Mouse (Mus musculus) c-Kit-positive CD71-positive TER-119-positive erythroid progenitor cells, embryonic 14.5 days (primary cell): ENCODE measurements around the gene Mfsd7a.
"Not testable (repeated sequence)": the region's sequence is repeated elsewhere in the genome, so short reads cannot be mapped to it uniquely, and the experiment has no call there.

Source experiments
- DNase-seq: peaks from one replicate; pipeline ENCODE4 v3.0.0-alpha.2; 2013; ENCODE audit warnings: low spot score

Mfsd7a gene

DNA sequence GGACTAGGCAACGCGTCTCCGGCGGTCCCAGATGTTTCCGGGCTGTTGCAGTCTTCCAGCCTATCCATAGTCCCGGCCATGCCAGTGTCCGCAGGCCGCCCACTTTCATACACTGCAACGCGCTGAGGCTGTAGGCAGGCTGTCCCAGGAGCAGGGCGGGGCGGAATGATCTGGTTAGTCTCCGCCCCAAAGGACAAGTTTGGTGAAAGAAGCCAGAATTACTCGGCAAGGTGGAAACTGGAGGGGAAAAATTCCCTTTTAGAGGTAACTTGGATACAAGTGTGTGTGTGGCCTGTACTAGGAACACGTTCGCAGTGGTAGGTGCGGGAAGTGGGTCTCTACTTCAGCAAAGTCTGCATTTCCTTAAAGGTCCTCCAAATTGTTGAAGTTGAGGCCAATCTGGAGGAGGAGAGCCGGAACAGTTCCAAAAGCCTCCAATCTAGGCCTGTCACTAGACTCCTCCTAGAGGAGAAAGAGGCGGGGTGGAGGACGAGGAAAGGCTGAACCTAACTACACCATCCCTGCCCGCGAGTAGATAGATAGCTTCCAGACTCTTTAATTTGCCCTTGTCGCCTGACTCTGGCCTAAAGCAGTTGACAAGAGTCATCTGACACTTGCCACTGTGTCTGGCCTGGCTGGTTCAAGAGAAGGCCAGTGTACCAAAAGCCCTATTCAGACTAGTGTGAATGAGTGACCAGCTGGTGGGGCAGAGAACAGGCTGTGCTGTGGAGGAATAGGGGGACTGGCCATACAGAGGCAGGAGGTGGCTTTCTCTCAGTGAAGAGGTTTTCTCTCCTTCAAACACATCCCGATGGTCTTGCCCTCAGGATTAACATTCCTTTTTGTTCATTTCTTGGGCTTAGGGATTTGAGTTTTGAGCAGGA, at the start of gene Mfsd7a:
Gene Mfsd7a (minus strand): TSS at position 107 of the 884 bp plus-strand sequence.
- no peak for DNase-seq

- DNase-seq = not testable (repeated sequence)
Measured at GRCm38 (mm10) chr5:108486148-108486547, 37.5 kb upstream of the Mfsd7a start.

DNA sequence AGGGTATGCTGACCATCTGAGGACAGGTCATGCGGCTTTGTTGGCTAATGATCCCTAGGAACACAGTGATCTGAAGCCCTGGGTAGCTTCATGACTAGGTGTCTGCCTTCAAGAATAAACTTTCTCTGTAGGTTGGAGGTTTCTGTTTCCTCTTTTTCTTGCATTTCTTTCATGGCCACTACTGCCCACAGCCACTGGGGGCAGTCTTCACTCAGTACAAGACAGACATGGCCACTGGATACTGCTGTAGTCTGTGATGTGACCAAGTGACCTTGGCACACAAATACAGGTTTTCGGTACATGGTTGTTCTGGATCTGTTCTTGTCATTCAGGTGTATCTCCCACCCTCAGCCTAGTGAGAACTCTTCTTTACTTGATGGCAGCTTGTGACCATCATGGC, 36.5 kb upstream of the Mfsd7a start:
- peak; percentile 44 for DNase-seq

DNA sequence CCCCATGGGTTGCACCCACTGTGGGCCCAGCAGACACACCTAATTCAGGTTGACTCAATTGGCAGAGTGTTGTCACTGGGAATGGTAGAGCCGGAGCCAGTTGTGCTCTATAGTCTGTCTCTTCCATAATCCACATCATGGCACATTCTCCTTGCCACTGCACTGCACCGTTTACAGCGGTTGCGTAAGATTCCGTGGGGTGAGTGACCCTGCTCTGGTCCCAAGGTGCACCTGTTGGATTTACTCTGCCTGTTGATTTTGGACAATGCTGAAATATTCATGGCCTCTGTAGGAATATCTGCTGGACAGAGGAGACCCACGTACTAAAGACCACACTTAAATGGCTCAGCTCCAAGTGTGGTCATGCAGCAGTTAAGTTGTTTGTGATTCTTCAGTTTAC, 34.3 kb upstream of the Mfsd7a start:
- DNase-seq = no peak

GRCm38 (mm10) chr5:108475977-108476376, 27.3 kb upstream of the Mfsd7a start:
- no peak for DNase-seq

GRCm38 (mm10) chr5:108473737-108474136, 25.0 kb upstream of the Mfsd7a start:
- no peak for DNase-seq

DNA sequence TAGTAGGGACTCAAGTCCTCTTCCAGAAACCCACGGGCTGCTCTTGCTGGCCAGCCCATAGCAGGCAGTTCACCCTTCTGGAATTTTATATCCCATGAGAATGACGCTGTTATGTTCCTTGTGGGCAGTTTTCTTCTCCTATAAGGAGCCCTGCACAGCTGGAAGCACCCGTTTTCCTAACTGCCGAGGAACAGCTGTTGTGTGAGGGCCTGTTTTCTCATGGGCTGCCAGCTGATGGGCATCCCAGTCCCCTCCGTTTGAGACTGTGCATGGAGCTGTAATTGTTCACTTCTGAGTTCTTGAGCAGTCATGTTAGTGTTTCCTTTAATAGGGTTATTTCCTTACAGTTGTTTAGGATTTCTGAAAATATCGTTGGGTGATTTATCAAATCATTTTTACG, 20.9 kb upstream of the Mfsd7a start:
- DNase-seq = no peak

- peak; percentile 28 for DNase-seq
Measured at GRCm38 (mm10) chr5:108466647-108467046, 18.0 kb upstream of the Mfsd7a start.

- peak; percentile 74 for DNase-seq
Measured at GRCm38 (mm10) chr5:108465131-108465891, 16.6 kb upstream of the Mfsd7a start.

DNA sequence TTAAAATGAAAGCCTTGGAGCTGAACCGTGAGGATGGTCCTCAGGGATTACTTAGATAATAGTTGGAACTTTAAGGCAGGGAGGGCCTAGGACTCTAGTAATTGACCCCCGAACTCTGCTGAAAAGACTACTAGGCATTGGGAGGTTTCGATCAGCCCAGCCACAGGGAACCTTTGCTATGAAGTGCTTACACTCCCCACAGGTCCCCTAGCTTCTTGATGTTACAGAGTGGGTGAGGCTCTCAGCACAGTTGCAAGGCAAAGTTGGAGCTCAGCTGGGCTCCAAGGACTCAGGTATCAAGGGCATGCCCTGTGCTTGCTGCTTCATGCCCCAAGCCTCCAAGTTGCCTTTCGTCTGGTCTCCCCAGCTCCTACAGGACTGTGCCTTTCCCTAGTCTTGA, 13.8 kb upstream of the Mfsd7a start:
- DNase-seq = peak; percentile 24

DNA sequence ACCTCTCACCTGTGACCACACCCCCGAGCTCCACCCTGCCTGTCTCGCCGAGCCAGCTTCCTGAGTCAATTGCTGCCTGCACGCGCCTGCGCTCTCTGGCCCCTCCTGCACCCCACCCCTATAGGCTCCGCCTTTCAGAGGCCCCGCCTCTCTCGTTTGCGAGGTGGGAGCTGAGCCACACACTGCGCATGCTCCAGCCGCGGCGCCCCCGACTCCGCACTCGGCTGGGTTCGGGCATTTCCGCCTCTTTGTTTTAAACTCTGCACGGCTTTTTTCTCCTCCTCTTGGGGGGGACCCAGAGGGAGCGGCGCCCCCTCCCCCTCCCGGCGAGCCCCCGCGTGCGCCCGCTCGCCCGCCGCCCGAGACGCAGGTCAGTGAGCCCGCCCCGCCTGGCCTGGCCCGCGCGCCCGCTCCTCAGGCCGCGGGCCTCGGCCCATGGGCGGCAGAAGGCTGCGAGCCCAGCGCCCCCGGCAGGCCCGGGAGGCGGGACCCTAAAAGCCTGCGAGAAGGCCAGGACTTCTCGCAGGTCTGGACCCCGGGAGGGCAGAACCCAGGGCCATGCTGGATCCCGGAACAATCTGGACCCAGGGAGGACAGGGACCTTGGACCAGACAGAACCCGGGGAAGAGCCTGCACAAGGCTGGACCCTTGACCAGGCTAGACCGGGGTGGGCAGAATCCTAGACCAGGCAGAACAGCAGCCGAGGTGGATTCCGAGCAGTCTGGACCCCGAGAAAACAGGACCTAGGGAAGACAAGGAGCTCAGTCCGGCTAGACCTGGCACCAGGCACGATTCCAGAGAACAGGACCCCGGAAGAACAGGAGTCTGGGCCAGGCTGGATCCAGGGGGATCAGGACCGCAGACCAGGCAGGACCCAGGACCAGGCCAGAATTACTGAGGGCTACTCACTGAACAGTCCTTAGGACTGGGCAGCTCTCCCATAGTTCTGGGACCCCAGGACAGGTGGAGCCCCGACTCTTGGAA, 12.7 kb upstream of the Mfsd7a start, which contains the start of gene Pcgf3:
Gene Pcgf3 (plus strand): TSS at position 151 of the 984 bp plus-strand sequence.
- peak; percentile 95 for DNase-seq

- no peak for DNase-seq
Measured at GRCm38 (mm10) chr5:108460461-108460860, 11.8 kb upstream of the Mfsd7a start.

- no peak for DNase-seq
Measured at GRCm38 (mm10) chr5:108458706-108459105, 10.0 kb upstream of the Mfsd7a start.

- DNase-seq = no peak
Measured at GRCm38 (mm10) chr5:108454094-108454493, 5.4 kb upstream of the Mfsd7a start.

GRCm38 (mm10) chr5:108452422-108452821, 3.7 kb upstream of the Mfsd7a start:
- DNase-seq = no peak

- no peak for DNase-seq
Measured at GRCm38 (mm10) chr5:108451611-108452010, 2.9 kb upstream of the Mfsd7a start.

DNA sequence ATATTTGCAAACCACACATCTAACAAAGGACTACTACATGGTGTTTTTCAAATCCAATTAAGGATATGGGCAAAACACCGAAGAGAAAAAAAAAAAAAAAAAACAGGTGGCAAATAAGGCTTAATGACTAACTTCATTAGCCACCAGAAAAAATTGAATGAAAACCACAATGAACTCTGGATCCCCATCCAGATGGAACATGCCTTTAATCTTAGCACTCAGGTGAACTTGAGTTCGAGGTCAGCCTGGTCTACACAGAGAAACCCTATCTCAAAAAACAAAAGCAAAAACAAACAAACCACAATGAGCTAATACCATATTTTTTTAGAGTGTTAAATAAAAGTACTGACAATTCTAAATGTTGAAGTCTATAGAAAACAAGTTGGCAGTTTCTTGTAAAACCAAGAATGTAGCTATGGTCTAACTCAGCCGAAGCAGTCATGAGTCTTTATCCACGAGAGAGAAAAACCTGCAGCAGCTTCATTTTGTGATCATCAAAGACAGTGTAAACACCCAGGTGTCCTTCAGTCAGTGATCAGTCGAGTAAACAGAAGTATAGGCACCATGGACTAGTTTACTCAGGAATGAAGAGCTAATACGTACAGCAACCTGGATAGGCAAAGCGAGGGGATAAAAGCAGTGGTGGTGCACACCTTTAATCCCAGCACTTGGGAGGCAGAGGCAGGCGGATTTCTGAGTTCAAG, 2.3 kb upstream of the Mfsd7a start:
- no peak for DNase-seq

- no peak for DNase-seq
Measured at GRCm38 (mm10) chr5:108447857-108448256, 834 bp downstream of the Mfsd7a start.

GRCm38 (mm10) chr5:108446973-108447372, 1.7 kb downstream of the Mfsd7a start:
- DNase-seq = no peak

DNA sequence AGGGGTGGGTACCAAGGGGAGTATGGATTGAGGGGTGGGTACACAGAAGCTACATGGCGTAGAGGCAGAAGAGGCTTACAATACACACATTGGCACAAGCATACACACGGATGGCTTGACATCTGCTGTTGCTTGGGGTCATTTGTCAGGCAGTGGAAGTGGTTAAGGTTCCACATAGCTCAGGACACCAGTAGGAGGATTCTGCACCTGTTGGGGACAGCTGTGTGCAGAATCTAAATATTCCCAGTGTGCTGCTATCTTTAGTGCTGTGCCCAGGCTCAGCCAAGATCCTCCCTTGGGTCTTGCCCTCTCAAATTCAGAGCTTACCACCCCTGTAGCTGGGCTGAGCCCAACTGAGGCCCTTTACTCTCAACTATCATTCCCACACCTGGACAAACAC, 12.6 kb downstream of the Mfsd7a start:
- DNase-seq = no peak
